Mouse (Mus musculus): ENCODE data around the gene Tspan9.

Gene Tspan9

DNA sequence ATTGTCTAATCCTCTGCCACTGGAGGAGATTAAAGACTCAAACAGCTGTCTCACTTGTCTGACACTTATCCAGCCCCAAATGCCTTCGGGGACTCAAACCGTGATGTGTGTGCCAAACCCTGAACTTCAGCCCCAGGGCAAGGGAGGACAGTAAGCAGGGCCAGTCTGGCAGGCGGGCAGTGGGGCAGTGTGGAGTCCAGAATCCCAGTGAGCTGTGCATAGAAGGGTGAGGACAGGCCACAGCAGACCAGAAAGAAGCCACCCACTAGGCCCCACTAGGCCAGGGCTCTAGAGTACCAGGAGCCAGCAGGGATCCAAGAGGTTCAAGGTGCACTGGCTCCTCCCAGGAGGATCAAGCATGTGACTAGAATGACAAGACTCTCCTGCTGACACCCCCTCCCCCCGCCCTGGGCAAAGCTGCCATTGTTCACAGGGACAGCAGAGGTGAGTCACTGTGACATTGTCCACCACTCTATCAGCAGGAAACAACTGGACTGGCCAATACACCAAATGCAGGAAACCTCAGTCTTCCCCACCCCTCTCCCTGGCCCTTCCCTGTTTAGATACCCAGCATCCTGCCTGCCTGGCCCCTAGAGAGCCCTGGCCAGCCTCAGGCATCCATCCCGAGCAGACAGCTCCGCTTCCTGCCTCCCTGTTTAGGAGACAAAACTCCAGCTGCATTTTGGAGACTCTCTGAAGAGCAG lies 40.9 kb downstream of the Tspan9 start:
- DNase-seq (ENCODE audit: low spot score) = no peak

GRCm38 (mm10) chr6:128099871-128100270 lies 43.5 kb downstream of the Tspan9 start:
- DNase-seq (ENCODE audit: low spot score) = no peak

DNA sequence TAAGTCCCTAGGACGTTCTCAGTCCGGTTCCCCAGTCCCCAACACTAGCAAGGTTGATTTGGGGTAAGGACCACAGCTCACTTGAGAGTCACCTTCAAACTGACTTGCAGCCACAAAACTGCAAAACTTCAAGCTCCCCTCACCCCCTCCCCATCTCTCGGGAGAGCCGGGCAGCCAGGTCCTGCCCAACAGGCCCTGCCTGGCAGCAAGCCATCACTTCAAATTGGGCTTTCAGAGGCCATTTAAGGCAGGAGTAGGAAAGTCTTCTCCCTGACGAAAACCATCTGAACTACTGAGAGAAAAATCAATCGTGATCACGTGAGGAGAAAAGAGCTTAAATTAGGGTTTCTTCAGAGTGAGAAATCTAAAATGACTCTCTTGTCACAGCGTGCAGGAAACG lies 44.2 kb downstream of the Tspan9 start:
- no peak for DNase-seq (ENCODE audit: low spot score)

GRCm38 (mm10) chr6:128096521-128096920 lies 46.9 kb downstream of the Tspan9 start:
- no peak for DNase-seq (ENCODE audit: low spot score)

- no peak for DNase-seq (ENCODE audit: low spot score)
Observed at GRCm38 (mm10) chr6:128095906-128096305, 47.5 kb downstream of the Tspan9 start.

DNA sequence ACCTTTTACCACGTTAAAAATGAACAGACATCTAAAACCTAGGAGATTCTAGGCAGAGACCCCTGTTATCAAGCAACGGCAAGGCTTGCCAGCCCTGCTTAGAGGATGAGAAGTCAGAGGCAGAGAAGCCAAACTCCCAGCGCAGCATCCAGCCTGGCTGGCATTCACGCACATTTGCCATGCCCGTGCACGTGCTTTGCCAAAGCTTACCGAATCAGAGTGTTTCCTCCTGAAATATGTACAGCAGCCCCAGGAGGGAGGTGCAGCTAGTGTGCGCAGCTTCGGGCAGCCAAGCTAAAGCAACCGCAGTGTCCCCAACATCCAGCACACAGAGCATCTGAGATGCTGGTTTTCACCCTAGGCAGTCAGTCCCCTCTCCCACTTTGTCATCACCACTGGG lies 48.3 kb downstream of the Tspan9 start:
- DNase-seq (ENCODE audit: low spot score) = peak; percentile 53

DNA sequence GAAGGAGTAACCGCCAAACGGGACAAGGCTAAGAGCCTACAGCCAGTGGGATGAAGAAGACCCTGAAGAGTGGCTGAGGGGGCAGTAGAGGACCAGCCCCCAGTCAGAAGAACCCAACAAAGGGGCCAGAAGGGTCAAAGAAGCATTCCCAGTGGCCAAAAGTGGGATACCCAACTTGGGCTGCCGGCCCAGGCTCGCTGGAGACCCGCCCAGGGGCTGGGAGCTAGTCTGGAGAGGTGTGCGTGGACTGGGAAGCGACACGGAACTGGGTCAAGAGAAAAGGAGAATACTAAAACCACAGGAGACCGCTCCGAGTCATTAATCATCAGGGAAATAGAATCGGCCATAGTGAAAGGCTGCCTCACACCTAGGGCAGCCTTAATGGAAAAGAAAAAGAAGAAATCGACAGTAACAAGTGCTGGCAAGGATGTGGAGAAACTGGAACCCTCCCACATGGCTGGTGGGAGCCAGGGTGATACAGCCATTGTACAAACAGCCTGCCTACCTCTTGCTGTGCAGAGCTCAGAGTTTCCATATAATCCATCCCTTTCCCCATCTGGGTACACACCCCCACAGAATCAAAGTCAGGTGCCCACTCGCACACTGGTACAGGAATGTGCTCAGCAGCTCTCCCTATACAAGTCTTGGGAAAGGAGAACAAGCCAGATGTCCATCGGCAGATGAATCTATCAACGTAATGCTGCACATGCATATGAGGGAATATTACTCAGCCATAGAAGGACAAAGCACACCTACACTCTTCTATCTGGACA lies 49.4 kb downstream of the Tspan9 start:
- no peak for DNase-seq (ENCODE audit: low spot score)

DNA sequence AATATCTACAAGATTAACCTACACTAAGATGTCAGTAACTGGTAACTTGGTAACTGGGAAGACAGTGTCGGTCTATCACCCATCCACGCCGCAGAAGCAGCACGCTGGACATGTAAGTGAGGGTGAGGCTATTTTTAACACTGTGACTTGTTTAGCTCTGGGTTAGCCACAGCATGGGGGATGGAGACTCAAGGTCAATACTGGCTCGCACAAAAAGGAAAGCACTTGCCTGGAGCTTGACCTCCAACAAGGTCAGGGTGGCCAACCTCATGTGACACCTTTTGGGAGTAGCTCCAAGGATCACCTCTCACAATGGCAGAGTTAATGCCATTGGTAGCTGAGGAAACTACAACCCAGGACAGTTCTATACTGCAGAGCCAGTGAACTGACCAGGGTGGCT lies 50.8 kb downstream of the Tspan9 start:
- no peak for DNase-seq (ENCODE audit: low spot score)

GRCm38 (mm10) chr6:128091833-128092166 lies 51.6 kb downstream of the Tspan9 start:
- no peak for DNase-seq (ENCODE audit: low spot score)

DNA sequence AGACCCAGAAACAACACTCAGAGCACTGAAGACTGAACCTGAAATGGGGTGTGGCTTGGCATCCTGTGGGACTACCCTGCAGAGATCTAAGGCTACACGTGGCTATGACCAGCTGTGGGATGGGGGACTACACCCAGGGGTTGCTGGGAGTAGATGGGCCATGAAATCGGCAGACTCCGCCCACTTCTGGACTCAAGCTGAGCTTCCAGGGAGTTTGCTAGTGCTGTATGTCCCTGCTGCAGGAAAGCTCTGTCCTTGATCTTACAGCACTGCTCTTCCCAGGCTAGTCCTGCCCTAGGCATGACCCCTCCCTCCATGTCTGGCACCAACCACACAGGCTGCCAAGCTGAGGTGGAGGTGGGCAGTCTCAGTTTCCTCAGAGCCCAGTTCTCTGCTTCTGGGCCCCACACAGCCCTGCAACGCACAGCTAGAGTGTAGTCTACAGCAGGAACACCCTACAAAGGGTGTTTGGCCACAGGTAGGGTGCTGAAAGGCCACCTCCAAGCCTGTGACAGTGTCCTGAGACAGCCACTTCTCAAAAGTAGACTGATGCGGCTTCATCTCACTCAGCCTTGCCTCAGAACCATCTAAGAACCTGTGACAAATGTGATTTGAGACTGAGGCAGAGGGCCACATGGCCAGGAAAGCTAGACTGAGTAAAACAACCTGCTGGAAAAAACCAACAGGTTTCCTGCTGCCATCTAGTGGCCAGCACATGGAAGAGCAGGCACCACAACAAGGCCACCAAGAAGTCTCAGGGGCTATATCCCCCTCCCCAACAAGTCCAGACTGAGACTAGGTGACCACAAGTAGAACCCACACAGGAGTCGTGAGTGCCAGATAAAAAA lies 52.2 kb downstream of the Tspan9 start:
- no peak for DNase-seq (ENCODE audit: low spot score)

GRCm38 (mm10) chr6:128089770-128090702 lies 53.4 kb downstream of the Tspan9 start:
- DNase-seq (ENCODE audit: low spot score) = peak; percentile 62

- DNase-seq (ENCODE audit: low spot score) = no peak
Observed at GRCm38 (mm10) chr6:128088746-128089523, 54.5 kb downstream of the Tspan9 start.

DNA sequence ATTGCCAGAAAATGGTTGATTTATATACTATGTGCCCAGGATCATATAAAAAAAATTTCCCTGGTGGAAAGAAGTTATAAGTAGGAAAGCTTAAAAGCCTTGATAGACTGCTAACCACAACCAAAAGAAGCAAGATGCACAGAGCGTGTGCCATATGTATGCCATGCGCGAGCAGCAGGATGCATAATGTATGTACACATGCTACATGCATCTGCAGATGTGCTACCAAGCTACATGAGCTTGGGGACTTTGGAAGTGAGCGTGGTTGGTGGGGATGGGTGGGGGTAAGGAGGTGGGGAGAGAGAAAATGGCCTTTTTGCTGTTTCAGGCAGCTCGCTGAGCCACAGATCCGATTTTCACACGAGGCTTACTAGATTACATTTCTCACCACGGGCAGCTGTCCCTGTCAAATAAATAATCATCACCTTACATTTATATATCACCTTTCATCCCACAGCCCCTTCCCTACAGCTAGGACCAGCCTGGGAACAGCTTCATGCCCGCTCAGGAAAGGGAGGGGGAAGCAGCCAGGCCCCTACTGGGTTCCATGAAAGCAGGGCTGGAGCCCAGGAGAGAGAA lies 57.8 kb downstream of the Tspan9 start:
- DNase-seq (ENCODE audit: low spot score) = no peak

DNA sequence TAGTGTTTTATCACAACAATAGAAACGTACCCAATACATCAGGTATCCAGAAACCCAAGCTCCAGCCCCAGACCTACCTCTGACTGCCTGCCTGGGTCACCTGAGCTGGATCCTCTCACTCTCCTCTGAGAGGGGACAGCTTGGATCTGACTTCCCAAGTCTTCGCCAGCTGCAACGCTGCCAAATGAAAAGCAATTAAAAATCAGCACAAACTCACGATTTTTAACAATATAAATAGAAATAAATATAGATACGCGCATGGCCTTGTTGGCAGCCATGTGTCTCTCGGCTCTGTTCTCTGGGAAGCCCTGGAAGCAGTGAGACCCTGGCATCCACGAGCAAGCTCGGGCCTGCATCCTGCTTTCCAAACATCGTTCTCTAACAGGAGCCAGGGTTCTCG lies 60.1 kb downstream of the Tspan9 start:
- no peak for DNase-seq (ENCODE audit: low spot score)

GRCm38 (mm10) chr6:128081781-128082180 lies 61.6 kb downstream of the Tspan9 start:
- DNase-seq (ENCODE audit: low spot score) = no peak

- DNase-seq (ENCODE audit: low spot score) = no peak
Observed at GRCm38 (mm10) chr6:128081293-128081692, 62.1 kb downstream of the Tspan9 start.

GRCm38 (mm10) chr6:128079576-128080224 lies 63.7 kb downstream of the Tspan9 start:
- no peak for DNase-seq (ENCODE audit: low spot score)

DNA sequence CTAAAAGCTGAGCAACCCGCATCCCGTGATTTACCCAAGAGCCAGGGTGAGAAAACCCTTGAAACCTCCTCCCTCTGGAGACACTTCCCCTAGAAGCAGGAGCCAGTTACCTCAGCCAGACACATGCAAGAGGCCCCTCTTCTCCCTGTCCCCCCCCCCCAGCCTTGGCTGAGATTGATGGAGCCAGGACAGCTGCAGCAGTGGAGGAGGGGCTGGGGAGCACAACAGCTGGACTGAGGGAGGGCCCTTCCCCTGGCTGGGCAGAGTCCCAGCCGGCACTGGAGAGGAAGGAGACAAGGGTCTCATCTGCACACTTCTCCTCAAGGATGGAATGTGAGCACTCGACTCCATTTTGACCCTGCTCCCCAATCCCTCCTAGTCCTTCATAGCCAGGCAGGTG lies 64.9 kb downstream of the Tspan9 start:
- DNase-seq (ENCODE audit: low spot score) = no peak

GRCm38 (mm10) chr6:128076104-128077020 lies 67.0 kb downstream of the Tspan9 start:
- DNase-seq (ENCODE audit: low spot score) = no peak
